Mouse (Mus musculus) stomach, embryonic 16.5 days (tissue): ENCODE results near the gene Dync1h1. TPM values are rescaled to one million over a fixed set of nuclear protein-coding genes. Genes with fewer than 3 reads are reported as not detected.

Experiments
- microRNA-seq: library from miRNA; unstranded; fragments of <30 nt; microRNA quantifications from one replicate; pipeline ENCODE4, GENCODE M21; 2016
- polyA plus RNA-seq: library from polyadenylated mRNA; unstranded; fragments of >200 nt; fragmentation: Nextera tagmentation; extraction: Ambion mirVana; gene quantifications from 2 replicates; pipeline ENCODE4 v1.2.1, GENCODE M21; 2015

Dync1h1 gene
- polyA plus RNA-seq, 1 experiment from 2014 or later = 44.5 TPM

Small RNA genes lying within 50 kb of the gene (microRNA-seq; reads per million reads assigned to microRNA genes)
- not detected for gene Gm27299

Other genes starting within 250 kb of the Dync1h1 start
- gene Ppp2r5c, start 154.3 kb upstream of the Dync1h1 start, polyA plus RNA-seq = 145 and 146 TPM in 2 replicates
- 0.25 TPM in 1 of 2 replicates, not detected in the other for gene 1700001K19Rik, start 81.2 kb downstream of the Dync1h1 start, polyA plus RNA-seq
- 654 and 733 TPM in 2 replicates for gene Hsp90aa1, start 101.3 kb downstream of the Dync1h1 start, polyA plus RNA-seq
- 23.0 and 23.4 TPM in 2 replicates for gene Wdr20, start 136.5 kb downstream of the Dync1h1 start, polyA plus RNA-seq
- 2.2 and 2.9 TPM in 2 replicates for gene Mok, start 239.5 kb downstream of the Dync1h1 start, polyA plus RNA-seq
- 4.4 and 4.6 TPM in 2 replicates for gene Zfp839, start 248.8 kb downstream of the Dync1h1 start, polyA plus RNA-seq